Mouse (Mus musculus) liver, embryonic 14 days (tissue): ENCODE results near the gene Krtdap. TPM values are rescaled to one million over a fixed set of nuclear protein-coding genes. Genes with fewer than 3 reads are reported as not detected.

Source experiments
- polyA plus RNA-seq: library from polyadenylated mRNA; depleted of rRNA; stranded (reverse); fragments of >200 nt; gene quantifications from 2 replicates; pipeline ENCODE4 v1.2.3, GENCODE M21; 2012; rRNA removed

Krtdap gene
- 0.20 TPM in 1 of 2 replicates, not detected in the other for polyA plus RNA-seq

DNA sequence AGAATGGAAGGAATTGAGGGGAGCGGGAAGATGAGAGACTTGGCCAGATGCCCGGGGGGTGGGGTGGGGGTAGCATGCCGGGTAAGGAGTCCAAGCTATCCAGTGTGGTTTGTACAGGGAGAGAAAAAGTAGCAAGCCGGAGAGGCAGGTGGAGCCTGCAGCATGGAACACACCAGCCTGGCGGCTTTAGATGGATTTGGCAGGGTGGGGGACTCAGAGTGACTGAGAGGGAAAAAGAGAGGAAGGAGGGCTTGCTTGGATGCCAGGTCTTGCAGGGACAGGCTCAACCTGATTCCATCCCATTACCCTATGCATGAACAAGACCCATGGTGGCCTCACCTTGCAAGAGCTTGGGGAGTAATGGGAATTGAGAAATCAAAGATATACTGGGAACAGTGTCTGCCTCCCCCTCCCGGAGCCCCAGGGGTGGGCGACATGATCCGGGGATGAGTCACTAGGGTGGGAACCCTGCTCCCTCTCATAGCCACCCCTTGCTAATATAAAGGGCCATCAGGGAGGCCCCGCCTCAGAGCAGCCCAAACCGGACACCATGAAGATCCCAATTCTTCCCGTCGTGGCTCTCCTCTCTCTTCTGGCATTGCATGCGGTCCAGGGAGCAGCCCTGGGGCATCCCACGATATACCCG, at the start of gene Krtdap:
Krtdap (plus strand) TSS at position 520 of the 646 bp plus-strand sequence.

GRCm38 (mm10) chr7:30743617-30744016, 44.1 kb upstream of the Krtdap start, which contains the start of gene Gapdhs:
Gapdhs (minus strand) TSS chr7:30743681.

GRCm38 (mm10) chr7:30751086-30751669, 36.5 kb upstream of the Krtdap start, which contains the start of gene Sbsn:
Sbsn (plus strand) TSS chr7:30751471.

GRCm38 (mm10) chr7:30763456-30763855, 24.2 kb upstream of the Krtdap start, which contains the start of gene Dmkn:
Dmkn (plus strand) TSS chr7:30763756.

GRCm38 (mm10) chr7:30823675-30824074, 36.0 kb downstream of the Krtdap start, which contains the start of gene Ffar2:
Ffar2 (minus strand) TSS chr7:30823775.

Other genes with a start within 250 kb of the Krtdap start
- 3.4 and 3.7 TPM in 2 replicates for gene Hspb6, start 235.7 kb upstream of the Krtdap start, polyA plus RNA-seq
- gene Proser3, start 235.6 kb upstream of the Krtdap start, polyA plus RNA-seq, result 5.0 and 6.7 TPM in 2 replicates
- gene Lin37, start 228.1 kb upstream of the Krtdap start, polyA plus RNA-seq, result 14.5 and 16.8 TPM in 2 replicates
- 30.3 and 31.5 TPM in 2 replicates for gene U2af1l4, start 224.6 kb upstream of the Krtdap start, polyA plus RNA-seq
- gene Gm49396, start 224.6 kb upstream of the Krtdap start, polyA plus RNA-seq, result 1.0 and 1.8 TPM in 2 replicates
- gene Psenen, start 224.3 kb upstream of the Krtdap start, polyA plus RNA-seq, result 52.6 and 62.2 TPM in 2 replicates
- 1.6 and 1.8 TPM in 2 replicates for gene Igflr1, start 222.5 kb upstream of the Krtdap start, polyA plus RNA-seq
- gene Kmt2b, start 199.2 kb upstream of the Krtdap start, polyA plus RNA-seq, result 9.7 and 11.2 TPM in 2 replicates
- 0.03 and 0.09 TPM in 2 replicates for gene Zbtb32, start 189.0 kb upstream of the Krtdap start, polyA plus RNA-seq
- 0.21 and 0.71 TPM in 2 replicates for gene Upk1a, start 175.0 kb upstream of the Krtdap start, polyA plus RNA-seq
- gene Cox6b1, start 161.7 kb upstream of the Krtdap start, polyA plus RNA-seq, result 430 and 478 TPM in 2 replicates
- 0.03 TPM in 1 of 2 replicates, not detected in the other for gene Etv2, start 152.0 kb upstream of the Krtdap start, polyA plus RNA-seq
- 21.9 and 25.1 TPM in 2 replicates for gene Rbm42, start 137.6 kb upstream of the Krtdap start, polyA plus RNA-seq
- gene Haus5, start 122.9 kb upstream of the Krtdap start, polyA plus RNA-seq, result 24.1 and 28.2 TPM in 2 replicates
- gene Pmis2, start 116.3 kb upstream of the Krtdap start, polyA plus RNA-seq, result not detected in 2 replicates
- 0.09 and 0.21 TPM in 2 replicates for gene 2200002J24Rik, start 89.0 kb upstream of the Krtdap start, polyA plus RNA-seq
- 0.74 and 0.90 TPM in 2 replicates for gene Atp4a, start 75.7 kb upstream of the Krtdap start, polyA plus RNA-seq
- gene Tmem147, start 58.4 kb upstream of the Krtdap start, polyA plus RNA-seq, result 56.5 and 63.8 TPM in 2 replicates
- gene Gapdhs, start 44.2 kb upstream of the Krtdap start, polyA plus RNA-seq, result not detected in 2 replicates
- gene Sbsn, start 36.4 kb upstream of the Krtdap start, polyA plus RNA-seq, result 0.61 and 0.74 TPM in 2 replicates
- gene Dmkn, start 24.1 kb upstream of the Krtdap start, polyA plus RNA-seq, result 0.16 and 0.25 TPM in 2 replicates
- gene Ffar2, start 35.9 kb downstream of the Krtdap start, polyA plus RNA-seq, result 0.31 and 0.33 TPM in 2 replicates
- gene Ffar3, start 68.3 kb downstream of the Krtdap start, polyA plus RNA-seq, result not detected in 2 replicates
- gene Ffar1, start 73.7 kb downstream of the Krtdap start, polyA plus RNA-seq, result not detected in 2 replicates
- gene Cd22, start 92.4 kb downstream of the Krtdap start, polyA plus RNA-seq, result 0.23 and 0.37 TPM in 2 replicates
- gene Mag, start 127.0 kb downstream of the Krtdap start, polyA plus RNA-seq, result 0.17 and 0.22 TPM in 2 replicates
- gene Hamp2, start 136.8 kb downstream of the Krtdap start, polyA plus RNA-seq, result not detected in 2 replicates
- 11.4 and 20.4 TPM in 2 replicates for gene Hamp, start 156.1 kb downstream of the Krtdap start, polyA plus RNA-seq
- 45.8 and 51.7 TPM in 2 replicates for gene Usf2, start 168.9 kb downstream of the Krtdap start, polyA plus RNA-seq
- 11.5 and 13.7 TPM in 2 replicates for gene Lsr, start 185.6 kb downstream of the Krtdap start, polyA plus RNA-seq
- 1.3 TPM in 2 replicates for gene Fam187b, start 185.9 kb downstream of the Krtdap start, polyA plus RNA-seq